In genomic region chr11:25313879-25314278, GRCm38 (mm10) we compare ENCODE assay signal across 10 mouse cellular contexts.
DNase-seq lines count a peak whose midpoint lies in the region; ATAC-seq lines count a peak whose summit lies in the region.
"Had no signal": no experiment of that assay in that cellular context is flagged by ENCODE, and none has a peak within 500 bp of the region (broad histone marks: within the 10 kb centered on the region; RNA-seq: fewer than 3 reads in every experiment).

No protein-coding gene starts in this region.

- H3K9ac ChIP-seq in forebrain, embryonic 15.5 days (replicated peaks) = no peak overlapping the region
- no peak overlapping the region for H3K9ac ChIP-seq in limb, embryonic 15.5 days
- H3K9ac ChIP-seq in neural tube, embryonic 14.5 days (replicated peaks; ENCODE audit: low read depth, low read length) = no peak overlapping the region

- peak; percentile 84 for ATAC-seq in forebrain, embryonic 15.5 days (replicated peaks)
- no peak for ATAC-seq in limb, embryonic 15.5 days (ENCODE audit: insufficient number of reproducible peaks, low FRiP score, low TSS enrichment, low read depth)
- ATAC-seq in neural tube, embryonic 14.5 days (ENCODE audit: low read depth) = peak; percentile 81
- ATAC-seq in megakaryocyte, adult 5-6 weeks (ENCODE audit: poor library complexity, severe bottlenecking) = no peak
- ATAC-seq: activated CD4-positive, CD25-positive, alpha-beta regulatory T cell, adult 4 months had no signal

- intact Hi-C loops in left cerebral cortex, postnatal 4 days (cut with DNase I) = no loop called here

- peaks cover 11% of the 10 kb centered on the region for H3K4me1 ChIP-seq in forebrain, embryonic 15.5 days
- peaks cover 13% of the 10 kb centered on the region for H3K4me1 ChIP-seq in limb, embryonic 15.5 days
- peaks cover 10% of the 10 kb centered on the region; the same call in 1 of the 2 replicates for H3K4me1 ChIP-seq in neural tube, embryonic 14.5 days (ENCODE audit: control insufficient read depth, insufficient read depth, low read length)

- no peak overlapping the region for H3K4me2 ChIP-seq in forebrain, embryonic 15.5 days (replicated peaks)
- peak overlapping the region; percentile 12 for H3K4me2 ChIP-seq in limb, embryonic 15.5 days
- H3K4me2 ChIP-seq in neural tube, embryonic 14.5 days (ENCODE audit: low read depth, low read length) = peak overlapping the region; percentile 24; the same call in 1 of the 2 replicates

- peak; percentile 24 for DNase-seq in left cerebral cortex, postnatal 4 days
- no peak for DNase-seq in left cerebral cortex, adult 18-20 months (ENCODE audit: low spot score in 2 of 2)
- no peak for DNase-seq in layer of hippocampus, adult 9-10 months (ENCODE audit: low spot score)
- DNase-seq: cerebellum, postnatal 36 days; lung, adult 18-20 months had no signal

- H3K36me3 ChIP-seq in forebrain, embryonic 15.5 days = no peaks in the 10 kb centered on the region
- no peaks in the 10 kb centered on the region for H3K36me3 ChIP-seq in limb, embryonic 15.5 days
- H3K36me3 ChIP-seq in neural tube, embryonic 14.5 days (ENCODE audit: control insufficient read depth, insufficient read depth, low read length) = no peaks in the 10 kb centered on the region

- H3K9me3 ChIP-seq in forebrain, embryonic 15.5 days = no peaks in the 10 kb centered on the region
- no peaks in the 10 kb centered on the region for H3K9me3 ChIP-seq in limb, embryonic 15.5 days
- H3K9me3 ChIP-seq in neural tube, embryonic 14.5 days (ENCODE audit: control insufficient read depth, low read length) = no peaks in the 10 kb centered on the region

- H3K27ac ChIP-seq in forebrain, embryonic 15.5 days (replicated peaks) = peak overlapping the region; percentile 25
- H3K27ac ChIP-seq in limb, embryonic 15.5 days = no peak overlapping the region
- H3K27ac ChIP-seq in neural tube, embryonic 14.5 days (ENCODE audit: low read depth, low read length) = no peak overlapping the region

- 7% methylated on average over 8 of the region's 8 CpGs for WGBS in forebrain, embryonic 15.5 days
- 9% methylated on average over 8 of the region's 8 CpGs for WGBS in limb, embryonic 15.5 days
- 12% methylated on average over 8 of the region's 8 CpGs for WGBS in neural tube, embryonic 14.5 days

- no peak overlapping the region for H3K4me3 ChIP-seq in forebrain, embryonic 15.5 days
- no peak overlapping the region for H3K4me3 ChIP-seq in limb, embryonic 15.5 days
- H3K4me3 ChIP-seq in neural tube, embryonic 14.5 days (ENCODE audit: low read depth, low read length) = no peak overlapping the region

- H3K27me3 ChIP-seq in forebrain, embryonic 15.5 days = no peaks in the 10 kb centered on the region
- no peaks in the 10 kb centered on the region for H3K27me3 ChIP-seq in limb, embryonic 15.5 days
- H3K27me3 ChIP-seq in neural tube, embryonic 14.5 days (ENCODE audit: control insufficient read depth, insufficient read depth, low read length) = no peaks in the 10 kb centered on the region

Comparison
In these comparisons a context has a peak if more than half of its experiments do, and no peak if none do; other contexts are left out.
1. ATAC-seq: peak in forebrain, embryonic 15.5 days (single experiment) and neural tube, embryonic 14.5 days (single experiment); none in limb, embryonic 15.5 days (single experiment) and megakaryocyte, adult 5-6 weeks (single experiment).